Mouse (Mus musculus): ENCODE data around the gene Gimap7.

Gene Gimap7

DNA sequence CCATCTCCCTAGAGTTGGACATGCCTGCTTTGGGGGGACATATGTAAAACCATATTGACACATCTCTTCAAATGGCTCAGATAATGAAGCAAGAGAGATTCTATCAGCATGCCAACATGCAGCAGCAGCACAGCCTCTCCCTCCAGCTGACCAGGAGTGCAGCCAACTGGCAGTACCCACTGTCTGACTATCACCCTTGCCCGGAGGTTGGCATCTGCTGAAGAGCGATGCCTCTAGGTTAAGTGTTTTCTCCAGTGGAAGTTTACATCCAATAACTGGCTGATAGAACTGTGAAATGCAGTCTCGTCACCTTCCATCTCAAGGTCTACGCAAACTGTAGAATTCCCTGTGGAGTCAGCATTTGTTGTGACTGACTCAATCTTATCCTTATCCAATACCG is 19.3 kb downstream of the Gimap7 start:
- in situ Hi-C loops (cut with MboI, MseI), result loop anchor here in 1 of 2 experiments (5.0 kb wide), 1 partner anchor 90 kb away; the partner anchor contains the start of gene Gimap8

- in situ Hi-C loops (cut with MboI, MseI), result loop anchor here in 1 of 2 experiments (5.0 kb wide), 1 partner anchor 92 kb away; the partner anchor contains the start of gene Gimap8
Observed at GRCm38 (mm10) chr6:48738961-48739779, 20.7 kb downstream of the Gimap7 start, which contains the start of gene Gimap1. TSS of gene Gimap1 (plus strand) at chr6:48739054.

DNA sequence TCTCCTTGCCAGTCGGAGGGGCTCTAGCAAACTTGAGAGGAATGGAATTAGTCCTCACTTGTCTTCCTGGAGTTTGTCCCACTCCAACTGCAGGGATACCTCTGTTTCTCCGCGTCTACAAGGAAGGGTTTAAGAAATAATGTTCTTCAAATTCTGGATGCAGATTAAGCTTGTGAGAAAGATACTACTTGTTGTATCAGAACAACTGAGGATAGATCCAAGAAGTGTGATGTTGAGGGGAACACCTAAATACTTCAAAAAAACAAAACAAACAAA is 21.3 kb downstream of the Gimap7 start:
- in situ Hi-C loops (cut with MboI, MseI), result loop anchor here (5.0 to 10.0 kb wide), 2 partner anchors 55 to 92 kb away; partner anchors contain the start of genes Gimap4 (in 1 of the 2) and Gimap8 (in 1 of the 2)

DNA sequence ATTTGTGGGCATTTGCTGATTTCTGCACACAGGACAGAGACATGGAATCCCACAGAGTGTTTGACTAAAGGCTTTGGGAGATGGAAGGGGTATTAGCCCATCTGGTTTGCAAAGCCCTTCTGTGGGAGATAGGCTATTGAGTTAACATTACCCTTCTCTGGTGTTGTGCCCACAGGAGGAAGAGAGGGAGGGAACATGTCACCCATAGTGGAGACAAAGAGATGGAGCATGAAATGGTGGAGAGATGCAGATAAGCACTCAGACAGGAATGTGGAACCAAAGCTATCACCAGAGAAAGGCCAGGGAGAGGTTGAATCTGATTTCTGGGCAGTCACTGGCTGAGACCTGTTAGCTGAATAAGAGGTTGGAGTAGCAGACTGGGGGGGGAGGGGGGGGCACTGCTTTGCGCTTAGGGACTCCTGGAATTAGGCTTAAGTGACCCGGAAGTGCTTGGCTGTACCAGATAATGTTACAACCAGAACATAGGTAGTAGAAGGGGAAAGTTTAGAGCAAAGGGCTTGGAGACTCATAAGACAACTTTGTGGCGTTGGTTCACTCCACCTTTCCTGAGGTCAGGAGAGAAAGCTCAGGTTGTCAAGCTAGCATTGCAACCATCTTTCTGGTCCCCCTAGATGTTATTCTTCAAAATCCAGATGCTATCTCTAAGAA is 22.2 kb downstream of the Gimap7 start:
- in situ Hi-C loops (cut with MboI, MseI), result loop anchor here in 1 of 2 experiments (10.0 kb wide), 1 partner anchor 56 kb away; the partner anchor contains the start of gene Gimap4

DNA sequence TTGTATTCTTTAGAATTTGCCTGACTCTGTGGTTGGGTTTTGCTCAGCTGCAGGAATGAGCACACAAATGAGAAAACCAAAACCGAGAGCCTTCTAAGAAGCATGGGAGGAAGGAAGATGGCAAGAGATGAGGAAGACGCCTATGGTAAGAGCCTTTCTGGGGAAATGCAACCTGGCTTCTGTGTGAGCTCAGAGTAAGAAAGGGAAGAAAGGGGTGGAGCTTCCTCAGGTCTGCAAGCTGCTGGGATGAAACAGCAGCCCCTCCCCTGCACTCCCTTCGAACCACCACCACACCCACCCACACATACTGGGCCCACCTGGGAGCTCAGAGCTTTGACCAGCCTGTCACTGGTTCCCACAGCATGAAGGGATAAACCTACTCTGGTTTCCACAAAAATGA is 22.9 kb downstream of the Gimap7 start:
- in situ Hi-C loops (cut with MboI, MseI), result loop anchor here in 1 of 2 experiments (10.0 kb wide), 1 partner anchor 56 kb away; the partner anchor contains the start of gene Gimap4

DNA sequence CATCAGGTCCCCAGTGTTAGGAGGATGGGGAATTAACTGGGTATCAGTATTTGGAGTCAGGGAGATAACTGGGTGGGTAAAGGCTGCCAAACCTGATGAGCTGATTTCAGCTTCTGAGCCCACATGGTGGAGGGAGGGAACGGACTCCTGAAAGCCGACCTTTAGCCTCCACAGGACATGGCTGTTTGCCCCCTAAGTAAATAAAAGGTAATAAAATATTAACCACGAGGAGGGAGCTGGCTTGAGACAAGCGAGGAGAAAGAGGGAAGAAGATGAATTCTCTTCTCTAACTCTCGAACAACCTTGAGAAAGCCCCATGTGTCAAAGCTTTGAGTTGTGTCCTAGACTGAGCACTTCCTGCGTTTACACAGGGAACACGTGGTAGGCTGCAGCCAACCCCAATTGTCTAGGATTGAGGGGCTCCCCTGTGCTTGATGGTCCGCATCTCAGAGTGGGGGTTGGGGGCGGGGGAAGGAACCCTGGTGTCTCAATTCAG is 23.3 kb downstream of the Gimap7 start:
- in situ Hi-C loops (cut with MboI, MseI), result loop anchor here in 1 of 2 experiments (10.0 kb wide), 1 partner anchor 57 kb away; the partner anchor contains the start of gene Gimap4

DNA sequence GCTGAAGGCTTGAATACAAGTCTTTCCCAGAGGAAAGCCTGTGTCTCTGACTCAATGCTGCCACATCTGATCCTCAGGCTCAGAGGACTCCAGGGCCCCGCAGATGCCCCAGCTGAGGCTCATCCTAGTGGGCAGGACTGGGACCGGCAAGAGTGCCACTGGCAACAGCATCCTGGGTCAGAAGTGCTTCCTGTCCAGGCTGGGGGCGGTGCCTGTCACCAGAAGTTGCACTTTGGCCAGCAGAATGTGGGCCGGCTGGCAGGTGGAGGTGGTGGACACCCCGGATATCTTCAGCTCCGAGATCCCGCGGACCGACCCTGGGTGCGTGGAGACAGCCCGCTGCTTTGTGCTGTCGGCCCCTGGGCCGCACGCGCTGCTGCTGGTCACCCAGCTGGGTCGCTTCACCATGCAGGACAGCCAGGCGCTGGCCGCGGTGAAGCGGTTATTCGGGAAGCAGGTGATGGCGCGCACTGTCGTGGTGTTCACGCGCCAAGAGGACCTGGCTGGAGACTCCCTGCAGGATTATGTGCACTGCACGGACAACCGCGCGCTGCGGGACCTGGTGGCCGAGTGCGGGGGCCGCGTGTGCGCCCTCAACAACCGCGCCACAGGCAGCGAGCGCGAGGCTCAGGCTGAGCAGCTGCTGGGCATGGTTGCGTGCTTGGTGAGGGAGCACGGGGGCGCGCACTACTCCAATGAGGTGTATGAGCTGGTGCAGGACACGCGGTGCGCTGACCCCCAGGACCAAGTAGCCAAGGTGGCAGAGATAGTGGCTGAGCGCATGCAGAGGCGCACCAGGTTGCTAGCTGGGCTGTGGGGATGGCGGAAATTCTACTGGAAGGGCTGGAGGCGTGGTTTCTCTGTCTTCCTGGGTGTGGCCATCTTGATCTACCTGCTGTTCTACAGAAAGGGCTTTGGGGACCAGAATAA is 24.3 kb downstream of the Gimap7 start:
- in situ Hi-C loops (cut with MboI, MseI), result loop anchor here in 1 of 2 experiments (10.0 kb wide), 1 partner anchor 58 kb away; the partner anchor contains the start of gene Gimap4

DNA sequence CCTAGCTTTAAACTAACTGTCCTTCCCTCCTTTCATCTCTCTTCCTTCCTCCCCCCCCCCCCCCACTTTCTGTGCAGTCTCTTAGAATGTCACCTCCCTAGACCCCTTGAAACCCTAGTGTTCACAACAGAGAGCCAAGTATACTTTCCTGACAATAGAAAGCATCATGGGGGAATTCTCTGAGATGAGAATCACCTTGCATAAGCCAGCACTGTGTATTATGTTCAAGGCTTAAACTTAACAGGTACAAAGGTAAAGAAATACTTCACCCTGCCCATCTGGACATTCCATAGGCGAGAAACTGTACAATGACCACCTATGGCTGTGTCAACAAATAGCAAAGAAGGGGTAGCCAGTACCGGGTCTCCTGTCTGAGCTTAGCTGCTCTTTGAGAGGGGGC is 27.1 kb downstream of the Gimap7 start:
- in situ Hi-C loops (cut with MboI, MseI), result loop anchor here in 1 of 2 experiments (10.0 kb wide), 1 partner anchor 61 kb away; the partner anchor contains the start of gene Gimap4

- in situ Hi-C loops (cut with MboI, MseI), result loop anchor here in 1 of 2 experiments (10.0 kb wide), 1 partner anchor 61 kb away; the partner anchor contains the start of gene Gimap4
Observed at GRCm38 (mm10) chr6:48745959-48746889, 27.8 kb downstream of the Gimap7 start, which contains the start of gene Gimap5. TSS of gene Gimap5 (plus strand) at chr6:48746197.

DNA sequence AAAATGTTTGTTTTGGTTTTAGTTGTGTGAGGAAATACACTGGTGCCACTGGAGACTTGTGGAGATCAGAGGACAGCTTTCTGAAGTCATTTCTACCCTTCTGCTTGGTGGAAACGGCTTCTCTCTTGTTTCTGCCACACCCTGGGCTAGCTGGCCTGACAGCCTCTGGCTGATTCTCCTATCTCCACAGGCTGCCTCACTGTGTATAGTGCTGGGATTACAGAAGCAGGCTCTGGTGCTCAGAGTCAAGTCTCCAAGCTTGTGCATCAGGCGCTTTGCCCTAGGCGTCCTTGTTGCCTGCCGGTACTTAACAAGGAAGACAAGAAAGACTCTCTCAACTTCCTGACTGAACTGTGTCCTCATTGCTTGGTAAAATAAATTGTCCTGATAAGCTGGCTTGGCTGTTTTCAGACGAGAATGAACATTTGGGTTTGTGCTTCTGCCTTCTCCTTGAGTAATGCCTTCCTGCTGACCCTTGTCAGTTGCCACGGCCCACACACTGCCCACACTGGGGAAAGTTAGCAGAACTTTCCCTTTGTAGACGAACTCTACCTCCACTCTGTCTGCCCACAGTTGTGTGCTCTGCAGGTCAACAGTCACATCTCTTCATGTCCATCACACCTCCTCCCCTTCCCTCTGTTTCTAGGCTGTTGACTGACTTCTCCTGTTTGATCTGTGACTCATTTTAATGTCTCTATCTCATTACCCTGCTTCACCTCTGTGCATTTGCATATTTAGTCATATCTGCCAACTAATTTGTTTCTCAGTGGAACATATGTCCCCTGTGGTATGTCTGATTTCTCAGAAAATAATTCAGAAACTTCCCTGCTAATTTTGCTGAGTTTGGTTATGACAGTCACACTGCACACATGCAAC is 28.9 kb downstream of the Gimap7 start:
- in situ Hi-C loops (cut with MboI, MseI), result loop anchor here in 1 of 2 experiments (10.0 kb wide), 1 partner anchor 63 kb away; the partner anchor contains the start of gene Gimap4

DNA sequence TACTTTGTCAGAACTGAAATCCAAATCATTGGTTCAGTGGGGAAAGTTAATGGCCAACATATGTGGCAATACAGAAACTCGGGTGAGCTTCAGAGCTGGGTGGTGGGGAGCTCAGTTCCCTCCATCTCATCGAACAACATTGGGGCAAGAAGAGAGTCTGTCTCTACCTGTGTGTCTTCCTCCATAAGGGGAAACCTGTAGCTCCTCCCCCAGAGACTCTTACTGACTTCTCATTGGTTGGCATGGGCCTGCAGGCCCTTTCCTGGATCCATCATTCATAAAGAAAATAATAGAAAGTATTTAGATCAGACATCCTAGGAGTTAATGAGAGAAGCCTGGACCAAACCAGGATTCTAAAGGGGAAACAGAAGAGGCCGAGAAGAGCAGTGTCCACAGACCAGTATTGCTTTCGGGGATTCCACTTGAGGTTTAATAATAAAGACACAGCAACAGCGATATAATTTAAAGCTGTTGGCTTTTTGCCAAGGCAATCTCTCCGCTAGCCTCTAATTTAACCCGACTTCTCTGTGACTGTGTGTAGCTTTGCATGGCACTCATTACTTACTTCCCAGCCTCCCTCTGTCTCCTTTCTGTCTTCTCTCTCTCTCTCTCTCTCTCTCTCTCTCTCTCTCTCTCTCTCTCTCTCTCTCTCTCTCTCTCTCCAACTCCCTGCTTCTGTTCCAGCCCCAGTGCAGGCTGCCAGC is 45.3 kb downstream of the Gimap7 start:
- in situ Hi-C loops (cut with MboI, MseI), result no loop called here

DNA sequence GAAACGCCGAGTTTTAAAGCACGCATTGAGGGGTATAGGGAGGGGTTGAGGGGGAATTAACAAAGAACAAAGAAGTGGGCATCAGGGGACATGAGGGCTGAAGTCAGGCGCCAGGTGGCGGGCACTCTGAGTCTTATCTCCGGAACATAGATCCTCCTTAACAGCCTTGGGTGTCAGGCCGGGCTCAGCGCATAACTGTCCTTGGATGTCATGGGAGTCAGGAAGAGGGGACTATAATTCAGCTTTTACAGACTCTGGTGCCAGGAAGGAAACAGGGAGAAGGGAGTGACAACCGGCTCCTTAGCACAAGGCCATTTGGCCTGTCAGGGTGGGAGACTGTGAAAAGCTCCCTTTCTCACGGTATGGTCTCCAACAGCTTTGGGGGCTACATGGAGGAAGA is 46.1 kb downstream of the Gimap7 start:
- in situ Hi-C loops (cut with MboI, MseI), result no loop called here

- in situ Hi-C loops (cut with MboI, MseI), result no loop called here
Observed at GRCm38 (mm10) chr6:48768178-48768869, 49.9 kb downstream of the Gimap7 start.

GRCm38 (mm10) chr6:48768933-48769332 is 50.5 kb downstream of the Gimap7 start:
- in situ Hi-C loops (cut with MboI, MseI), result no loop called here

DNA sequence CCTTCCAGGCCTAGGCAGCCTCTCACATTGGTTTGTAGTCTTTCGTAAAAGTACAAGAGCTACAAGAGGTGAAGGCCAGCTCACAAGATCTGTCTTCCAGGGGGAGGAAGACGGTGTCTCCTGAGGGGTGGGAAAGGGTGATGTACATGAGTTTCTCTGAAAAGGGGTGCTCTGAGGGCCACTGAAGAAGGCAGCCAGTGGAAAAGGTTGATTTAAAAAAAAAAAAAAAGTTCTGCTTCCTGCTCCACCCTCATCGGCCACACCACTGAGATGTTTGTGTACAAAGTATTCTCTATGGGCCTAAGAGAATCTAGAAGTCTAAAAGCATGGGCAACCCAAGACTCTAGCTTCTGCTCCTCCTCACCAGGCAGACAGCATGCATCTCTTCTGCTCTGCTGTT is 52.3 kb downstream of the Gimap7 start, which contains the start of gene Gimap3:
Gene Gimap3, minus strand, starts transcription at position 156 of the 400 bp plus-strand sequence.
- in situ Hi-C loops (cut with MboI, MseI), result loop anchor here (5.0 to 10.0 kb wide), 2 partner anchors 123 to 586 kb away; partner anchors contain the start of gene Gimap8 (in 2 of the 2)

- in situ Hi-C loops (cut with MboI, MseI), result loop anchor here (5.0 to 10.0 kb wide), 2 partner anchors 125 to 587 kb away; partner anchors contain the start of gene Gimap8 (in 2 of the 2)
Observed at GRCm38 (mm10) chr6:48772030-48772429, 53.6 kb downstream of the Gimap7 start.
